Mouse (Mus musculus) erythroblast, embryonic 14.5 days (primary cell): Measurements from ENCODE around the gene Mrpl2.

ENCODE experiments used
- GATA1 ChIP-seq: IDR thresholded peaks from 2 replicates; pipeline ENCODE4 v1.6.1; 2012; ENCODE audit warnings: low read length, inconsistent platforms, mixed read lengths
- TAL1 ChIP-seq: IDR thresholded peaks from 3 replicates; pipeline ENCODE4 v1.6.1; 2012; ENCODE audit warnings: low read length, inconsistent platforms, mixed read lengths

DNA sequence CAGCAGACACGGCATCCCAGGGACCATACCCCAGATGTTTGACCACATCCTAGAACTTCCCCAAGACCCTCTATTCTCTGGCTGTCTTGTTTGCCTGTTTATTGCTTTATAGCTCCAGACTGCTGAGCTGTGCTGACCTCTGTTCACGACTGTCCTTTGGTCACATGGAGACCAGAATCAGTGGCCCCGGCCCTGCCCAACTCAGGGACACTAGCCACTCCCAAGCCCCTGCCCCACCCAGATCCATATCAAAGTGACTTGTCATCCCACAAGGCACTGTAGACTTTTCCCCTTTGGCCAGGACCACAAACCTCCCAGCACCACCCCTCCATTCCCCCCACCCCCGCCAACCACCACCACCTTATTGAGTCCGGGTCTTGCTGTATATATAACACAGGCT lies 53.2 kb downstream of the Mrpl2 start:
- no peak for TF ChIP-seq TAL1
- TF ChIP-seq GATA1, result no peak
